Mouse (Mus musculus) stomach, embryonic 14.5 days (tissue): ENCODE results near the gene Ccnl1. TPM values are rescaled to one million over a fixed set of nuclear protein-coding genes. Genes with fewer than 3 reads are reported as not detected.

Experiments
- ATAC-seq: fragments of 200-750 bp; cut with Nextera tagmentation; 2 replicates; pipeline ENCODE4 v1.8.0; 2017; ENCODE audit warnings: low read depth, moderate TSS enrichment; ENCODE audit not compliant: insufficient number of reproducible peaks, insufficient read depth, low FRiP score
- H3K27ac ChIP-seq: fragments of 300-500 bp; sonication (generic); 2 replicates; pipeline ENCODE4 v1.5.1; 2014; ENCODE audit warnings: mild to moderate bottlenecking, low read length, moderate library complexity, mixed read lengths
- H3K27me3 ChIP-seq: fragments of 300-500 bp; sonication (generic); 2 replicates; pipeline ENCODE4 v1.6.1; 2014; ENCODE audit warnings: low read length, control low read depth, mixed read lengths; ENCODE audit not compliant: control insufficient read depth, insufficient read depth
- H3K36me3 ChIP-seq: fragments of 300-500 bp; sonication (generic); 2 replicates; pipeline ENCODE4 v1.6.1; 2014; ENCODE audit warnings: mild to moderate bottlenecking, control low read depth, low read length, moderate library complexity, mixed read lengths; ENCODE audit not compliant: control insufficient read depth, insufficient read depth
- H3K4me1 ChIP-seq: fragments of 300-500 bp; sonication (generic); 2 replicates; pipeline ENCODE4 v1.6.1; 2014; ENCODE audit warnings: low read length, control low read depth, mixed read lengths; ENCODE audit not compliant: control insufficient read depth, insufficient read depth
- H3K4me2 ChIP-seq: fragments of 300-500 bp; sonication (generic); replicated peaks from 2 replicates; pipeline ENCODE4 v1.6.1; 2014; ENCODE audit warnings: low read depth, low read length, control low read depth
- H3K4me3 ChIP-seq: fragments of 300-500 bp; sonication (generic); 2 replicates; pipeline ENCODE4 v1.5.1; 2014; ENCODE audit warnings: low read depth, low read length, control low read depth
- H3K9ac ChIP-seq: fragments of 300-500 bp; sonication (generic); replicated peaks from 2 replicates; pipeline ENCODE4 v1.6.1; 2014; ENCODE audit warnings: low read depth, mild to moderate bottlenecking, control low read depth, low read length, moderate library complexity, mixed read lengths
- H3K9me3 ChIP-seq: fragments of 300-500 bp; sonication (generic); 2 replicates; pipeline ENCODE4 v1.6.1; 2016; ENCODE audit warnings: low read depth, low read length, control low read depth; ENCODE audit not compliant: control insufficient read depth
- WGBS: fragments of 180-500 bp; shearing (Covaris S2); extraction: QIAGEN DNeasy Blood & Tissue Kit; methylation state at CpG from one replicate; pipeline ENCODE4 v1.1.7; 2014; 5-methylcytosine and 5-hydroxymethylcytosine counted together
- polyA plus RNA-seq: library from polyadenylated mRNA; unstranded; fragments of >200 nt; fragmentation: Nextera tagmentation; extraction: Ambion mirVana; gene quantifications from 2 replicates; pipeline ENCODE4 v1.2.1, GENCODE M21; 2014

The Ccnl1 gene
- polyA plus RNA-seq, 1 experiment from 2014 or later = 137 TPM

- WGBS = 56% methylated on average over 4 of the region's 4 CpGs
- no peak for ATAC-seq
- H3K9me3 ChIP-seq = no peaks in the 10 kb centered on the region
Observed at GRCm38 (mm10) chr3:65962270-65962930, 4.4 kb upstream of the Ccnl1 start.

GRCm38 (mm10) chr3:65960291-65960945 is 2.4 kb upstream of the Ccnl1 start:
- H3K9me3 ChIP-seq = no peaks in the 10 kb centered on the region
- H3K4me3 ChIP-seq = no peak overlapping the region
- peaks cover 16% of the 10 kb centered on the region for H3K4me1 ChIP-seq
- peaks cover 13% of the 10 kb centered on the region for H3K36me3 ChIP-seq
- 90% methylated on average over 5 of the region's 5 CpGs for WGBS
- no peak overlapping the region for H3K9ac ChIP-seq
- H3K4me2 ChIP-seq = no peak overlapping the region
- H3K27me3 ChIP-seq = no peaks in the 10 kb centered on the region
- no peak for ATAC-seq
- H3K27ac ChIP-seq = no peak overlapping the region

More at GRCm38 (mm10) chr3:65962270-65962930, 4.4 kb upstream of the Ccnl1 start:
- Histone ChIP-seq H3K4me1 (0 out of 2 replicates have a peak, but pooled peaks cover 6% of the 10 kb centered on the region), H3K27me3 (no peaks in the 10 kb centered on the region), H3K27ac (no peak overlapping the region), H3K4me3 (no peak overlapping the region), H3K36me3 (no peaks in the 10 kb centered on the region), H3K9ac (no peak overlapping the region), H3K4me2 (no peak overlapping the region)

GRCm38 (mm10) chr3:65959416-65960001 is 1.5 kb upstream of the Ccnl1 start:
- Histone ChIP-seq H3K27me3 (no peaks in the 10 kb centered on the region), H3K9me3 (no peaks in the 10 kb centered on the region), H3K9ac (0 out of 2 replicates have a peak overlapping the region, but pooled peaks have one; percentile 100), H3K4me2 (peak overlapping the region; percentile 38), H3K27ac (no peak overlapping the region), H3K4me3 (peak overlapping the region; percentile 92; the same call in 1 of the 2 replicates), H3K4me1 (peaks cover 16% of the 10 kb centered on the region), H3K36me3 (peaks cover 17% of the 10 kb centered on the region)
- no peak for ATAC-seq
- 82% methylated on average over 3 of the region's 3 CpGs for WGBS

- peak overlapping the region; percentile 38 for H3K4me2 ChIP-seq
- no peak for ATAC-seq
- 9% methylated on average over 9 of the region's 9 CpGs for WGBS
Observed at GRCm38 (mm10) chr3:65958840-65959185, 764 bp upstream of the Ccnl1 start.

GRCm38 (mm10) chr3:65957271-65958101 is 563 bp downstream of the Ccnl1 start:
- peak; percentile 71 for ATAC-seq
- H3K4me1 ChIP-seq = peaks cover 24% of the 10 kb centered on the region
- peak overlapping the region; percentile 92 for H3K4me3 ChIP-seq
- H3K4me2 ChIP-seq = peak overlapping the region; percentile 92
- peak overlapping the region; percentile 100 for H3K9ac ChIP-seq
- H3K27ac ChIP-seq = peak overlapping the region; percentile 100
- under 1% methylated on average over 80 of the region's 94 CpGs for WGBS
- peaks cover 32% of the 10 kb centered on the region for H3K36me3 ChIP-seq
- no peaks in the 10 kb centered on the region for H3K9me3 ChIP-seq
- no peaks in the 10 kb centered on the region for H3K27me3 ChIP-seq

More at GRCm38 (mm10) chr3:65958840-65959185, 764 bp upstream of the Ccnl1 start:
- H3K36me3 ChIP-seq = peaks cover 22% of the 10 kb centered on the region
- H3K9me3 ChIP-seq = no peaks in the 10 kb centered on the region
- peak overlapping the region; percentile 92 for H3K4me3 ChIP-seq
- peak overlapping the region; percentile 100 for H3K27ac ChIP-seq
- H3K27me3 ChIP-seq = no peaks in the 10 kb centered on the region
- peak overlapping the region; percentile 100 for H3K9ac ChIP-seq
- peaks cover 20% of the 10 kb centered on the region for H3K4me1 ChIP-seq

GRCm38 (mm10) chr3:65954499-65955391 is 3.3 kb downstream of the Ccnl1 start:
- Histone ChIP-seq H3K9ac (no peak overlapping the region), H3K27ac (no peak overlapping the region), H3K9me3 (no peaks in the 10 kb centered on the region), H3K36me3 (peaks cover 55% of the 10 kb centered on the region), H3K4me2 (0 out of 2 replicates have a peak overlapping the region, but pooled peaks have one; percentile 18), H3K4me1 (peaks cover 24% of the 10 kb centered on the region), H3K27me3 (no peaks in the 10 kb centered on the region), H3K4me3 (no peak overlapping the region)
- ATAC-seq = no peak
- WGBS = 65% methylated on average over 8 of the region's 8 CpGs

- Histone ChIP-seq H3K4me2 (no peak overlapping the region), H3K9me3 (no peaks in the 10 kb centered on the region), H3K4me1 (peaks cover 10% of the 10 kb centered on the region; the same call in 1 of the 2 replicates), H3K4me3 (no peak overlapping the region), H3K27ac (no peak overlapping the region), H3K27me3 (no peaks in the 10 kb centered on the region), H3K36me3 (peaks cover 77% of the 10 kb centered on the region), H3K9ac (no peak overlapping the region)
- ATAC-seq = no peak
- WGBS = 83% methylated on average over 4 of the region's 4 CpGs
Observed at GRCm38 (mm10) chr3:65950831-65951365, 7.2 kb downstream of the Ccnl1 start.
